Mouse (Mus musculus) ES-Bruce4 (cell line): ENCODE measurements around the gene Por.

Experiments
- CTCF ChIP-seq: IDR thresholded peaks from one replicate; pipeline ENCODE4 v1.8.1; 2011; ENCODE audit warnings: low read depth, low read length
- POLR2A ChIP-seq: IDR thresholded peaks from one replicate; pipeline ENCODE4 v1.8.1; 2011; ENCODE audit warnings: low read length; ENCODE audit not compliant: insufficient read depth

DNA sequence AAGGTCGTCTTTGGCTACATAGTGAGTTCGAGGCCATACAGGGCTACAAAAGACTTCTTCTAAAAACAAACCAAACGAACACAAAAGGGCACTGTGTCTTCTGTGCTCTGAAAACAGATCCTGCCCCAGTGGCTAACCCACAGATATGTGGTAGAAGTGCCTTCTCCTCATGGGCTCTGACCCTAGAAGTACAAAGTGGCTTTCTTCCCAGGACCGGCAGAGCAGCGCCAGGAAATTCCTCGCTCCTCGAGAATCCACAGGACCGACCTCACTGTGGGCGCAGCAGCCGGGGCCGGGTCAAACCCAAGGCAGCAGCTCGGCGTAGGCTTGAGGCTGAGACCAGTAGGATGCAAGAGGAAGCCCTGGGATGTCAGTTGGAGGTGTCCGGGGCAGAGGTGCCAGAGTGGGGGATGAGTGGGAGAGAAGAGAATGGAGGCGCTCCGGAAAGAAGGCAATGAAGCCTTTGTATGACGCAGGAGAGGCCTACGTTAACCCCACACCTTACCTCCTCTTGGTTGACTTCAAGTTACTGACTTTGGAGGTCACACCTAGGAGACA, 46.7 kb upstream of the Por start:
- TF ChIP-seq CTCF = no peak
- no peak for TF ChIP-seq POLR2A
